Mouse (Mus musculus): ENCODE measurements at regions not wholly inside any gene's neighbourhood (a gene's known extent, or its start where the extent isn't known, plus 50 kb on each side); places are given as distances from the start of the nearest gene placed in this dataset.

DNA sequence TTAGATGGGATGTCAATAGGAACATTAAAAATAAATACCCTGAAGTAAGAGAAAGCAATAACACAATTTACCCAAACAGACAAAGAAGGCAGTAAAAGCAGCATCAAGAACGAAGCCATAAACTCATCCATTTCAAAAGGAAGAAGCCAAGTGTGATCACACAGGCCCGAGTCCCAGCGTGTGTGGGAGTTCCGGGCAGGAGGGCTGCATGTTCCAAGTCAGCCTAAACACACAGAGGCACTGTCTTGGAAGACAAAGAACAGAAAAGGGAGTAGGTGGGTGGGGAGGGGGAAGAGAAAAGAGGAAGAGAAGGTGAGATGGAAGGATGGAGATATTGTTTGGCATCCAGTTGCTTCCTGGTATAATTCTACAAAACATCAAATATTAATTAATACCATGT is 248.0 kb upstream of the Nr4a3 start:
- Histone ChIP-seq H3K4me2 (replicated peaks; ENCODE audit: low read depth, low read length) (no peak overlapping the region), H3K4me3 (ENCODE audit: low read length) (no peak overlapping the region), H3K9ac (replicated peaks; ENCODE audit: low read length) (no peak overlapping the region), H3K36me3 (ENCODE audit: insufficient read depth, low read length) (no peaks in the 10 kb centered on the region), H3K9me3 (ENCODE audit: low read length) (no peaks in the 10 kb centered on the region), H3K27ac (ENCODE audit: low read length) (no peak overlapping the region), H3K4me1 (ENCODE audit: insufficient read depth, low read length) (no peaks in the 10 kb centered on the region), H3K27me3 (ENCODE audit: insufficient read depth, low read length) (no peaks in the 10 kb centered on the region)
- no peak for ATAC-seq (ENCODE audit: low FRiP score, low TSS enrichment)
- 26% methylated on average over 4 of the region's 4 CpGs for WGBS

DNA sequence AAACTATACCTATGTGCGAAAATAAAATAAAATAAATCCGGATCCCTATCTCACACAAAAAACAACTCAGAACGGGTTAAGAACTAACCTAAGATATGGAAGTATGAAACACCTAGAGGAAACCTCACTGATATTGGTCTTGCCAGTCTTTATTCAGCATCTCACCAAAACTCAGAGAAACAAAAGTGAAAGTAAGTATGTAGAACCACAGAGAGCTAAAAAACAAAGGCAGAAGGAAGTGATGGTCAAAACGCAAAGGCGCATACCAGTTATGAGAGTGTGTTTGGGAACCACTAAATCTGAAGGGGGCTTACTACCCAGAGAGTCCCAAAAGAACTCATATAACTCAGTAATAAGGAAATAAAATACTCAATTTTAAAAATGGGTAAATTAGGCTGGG is 245.8 kb upstream of the Nr4a3 start:
- Histone ChIP-seq H3K4me1 (ENCODE audit: insufficient read depth, low read length) (no peaks in the 10 kb centered on the region), H3K36me3 (ENCODE audit: insufficient read depth, low read length) (no peaks in the 10 kb centered on the region), H3K9me3 (ENCODE audit: low read length) (no peaks in the 10 kb centered on the region), H3K27ac (ENCODE audit: low read length) (no peak overlapping the region), H3K27me3 (ENCODE audit: insufficient read depth, low read length) (no peaks in the 10 kb centered on the region), H3K4me3 (ENCODE audit: low read length) (no peak overlapping the region), H3K9ac (replicated peaks; ENCODE audit: low read length) (no peak overlapping the region), H3K4me2 (replicated peaks; ENCODE audit: low read depth, low read length) (no peak overlapping the region)
- 94% methylated on average over 5 of the region's 5 CpGs for WGBS
- ATAC-seq (ENCODE audit: low FRiP score, low TSS enrichment) = no peak

DNA sequence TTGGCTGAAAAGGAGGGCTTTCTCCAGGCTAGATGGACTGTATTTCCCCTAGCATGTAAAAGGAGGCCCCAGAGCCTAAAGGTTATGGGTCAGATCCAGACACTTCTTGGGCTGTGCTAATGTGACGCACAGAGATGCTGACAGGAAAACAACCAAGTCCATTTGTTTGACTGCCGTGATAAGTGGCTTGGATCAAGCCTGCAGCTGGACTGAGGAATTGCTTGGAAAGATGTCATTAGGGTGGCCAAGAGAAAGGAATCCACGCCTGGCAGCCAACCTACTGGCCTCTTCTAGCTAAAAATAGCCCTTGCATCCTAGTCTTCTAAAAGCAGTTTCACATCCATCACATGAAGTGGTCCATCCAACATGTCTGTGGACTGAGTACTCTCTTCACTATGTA is 241.8 kb upstream of the Nr4a3 start:
- no peaks in the 10 kb centered on the region for H3K4me1 ChIP-seq (ENCODE audit: insufficient read depth, low read length)
- H3K9ac ChIP-seq (replicated peaks; ENCODE audit: low read length) = no peak overlapping the region
- H3K27ac ChIP-seq (ENCODE audit: low read length) = no peak overlapping the region
- H3K27me3 ChIP-seq (ENCODE audit: insufficient read depth, low read length) = no peaks in the 10 kb centered on the region
- no peaks in the 10 kb centered on the region for H3K9me3 ChIP-seq (ENCODE audit: low read length)
- no peak overlapping the region for H3K4me2 ChIP-seq (replicated peaks; ENCODE audit: low read depth, low read length)
- no peak overlapping the region for H3K4me3 ChIP-seq (ENCODE audit: low read length)
- 55% methylated on average over 3 of the region's 3 CpGs for WGBS
- H3K36me3 ChIP-seq (ENCODE audit: insufficient read depth, low read length) = no peaks in the 10 kb centered on the region
- no peak for ATAC-seq (ENCODE audit: low FRiP score, low TSS enrichment)

DNA sequence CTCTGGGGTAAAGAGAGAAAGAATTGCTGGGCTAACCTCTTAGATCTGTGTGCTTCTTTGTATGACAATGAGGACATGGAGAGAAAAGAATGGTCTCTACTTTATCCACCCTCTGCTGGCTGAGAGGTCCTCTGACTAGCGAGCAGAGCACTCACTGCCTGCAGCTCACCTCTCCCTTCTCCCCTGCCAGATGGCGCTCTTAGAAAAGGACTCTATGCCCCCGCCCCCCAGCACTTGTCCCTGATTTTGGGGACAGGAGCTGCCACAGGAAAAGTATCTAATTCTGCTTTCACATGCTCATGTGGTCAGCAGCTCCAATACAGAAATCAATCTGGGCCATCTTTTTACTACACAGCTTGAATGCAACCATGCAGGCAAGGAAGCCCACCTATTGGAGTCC is 237.1 kb upstream of the Nr4a3 start:
- H3K9ac ChIP-seq (replicated peaks; ENCODE audit: low read length) = no peak overlapping the region
- H3K27me3 ChIP-seq (ENCODE audit: insufficient read depth, low read length) = no peaks in the 10 kb centered on the region
- H3K9me3 ChIP-seq (ENCODE audit: low read length) = no peaks in the 10 kb centered on the region
- no peak overlapping the region for H3K4me2 ChIP-seq (replicated peaks; ENCODE audit: low read depth, low read length)
- H3K36me3 ChIP-seq (ENCODE audit: insufficient read depth, low read length) = no peaks in the 10 kb centered on the region
- no peak overlapping the region for H3K4me3 ChIP-seq (ENCODE audit: low read length)
- no peak for ATAC-seq (ENCODE audit: low FRiP score, low TSS enrichment)
- H3K4me1 ChIP-seq (ENCODE audit: insufficient read depth, low read length) = no peaks in the 10 kb centered on the region
- H3K27ac ChIP-seq (ENCODE audit: low read length) = no peak overlapping the region
- 19% methylated on average over 3 of the region's 3 CpGs for WGBS

DNA sequence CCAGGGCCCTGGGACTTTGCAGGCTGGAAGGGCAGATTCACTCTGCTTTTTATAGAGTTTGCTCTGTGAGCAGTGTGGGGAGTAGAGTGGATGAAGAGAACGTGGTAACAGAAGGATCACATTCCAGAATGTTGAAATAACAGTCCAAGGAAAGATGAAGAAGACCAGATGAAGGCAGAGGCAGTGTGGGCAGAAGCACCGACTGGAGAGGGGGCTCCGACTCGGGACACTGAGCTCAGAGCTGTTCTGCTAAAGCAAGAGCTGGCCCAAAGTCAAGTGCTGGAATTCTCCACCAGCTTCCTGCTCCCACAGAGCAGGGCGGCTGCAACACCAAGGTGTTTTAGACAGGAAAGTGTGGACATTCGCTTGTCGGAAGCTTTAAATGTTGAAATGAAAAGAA is 230.9 kb upstream of the Nr4a3 start:
- H3K4me2 ChIP-seq (replicated peaks; ENCODE audit: low read depth, low read length) = no peak overlapping the region

DNA sequence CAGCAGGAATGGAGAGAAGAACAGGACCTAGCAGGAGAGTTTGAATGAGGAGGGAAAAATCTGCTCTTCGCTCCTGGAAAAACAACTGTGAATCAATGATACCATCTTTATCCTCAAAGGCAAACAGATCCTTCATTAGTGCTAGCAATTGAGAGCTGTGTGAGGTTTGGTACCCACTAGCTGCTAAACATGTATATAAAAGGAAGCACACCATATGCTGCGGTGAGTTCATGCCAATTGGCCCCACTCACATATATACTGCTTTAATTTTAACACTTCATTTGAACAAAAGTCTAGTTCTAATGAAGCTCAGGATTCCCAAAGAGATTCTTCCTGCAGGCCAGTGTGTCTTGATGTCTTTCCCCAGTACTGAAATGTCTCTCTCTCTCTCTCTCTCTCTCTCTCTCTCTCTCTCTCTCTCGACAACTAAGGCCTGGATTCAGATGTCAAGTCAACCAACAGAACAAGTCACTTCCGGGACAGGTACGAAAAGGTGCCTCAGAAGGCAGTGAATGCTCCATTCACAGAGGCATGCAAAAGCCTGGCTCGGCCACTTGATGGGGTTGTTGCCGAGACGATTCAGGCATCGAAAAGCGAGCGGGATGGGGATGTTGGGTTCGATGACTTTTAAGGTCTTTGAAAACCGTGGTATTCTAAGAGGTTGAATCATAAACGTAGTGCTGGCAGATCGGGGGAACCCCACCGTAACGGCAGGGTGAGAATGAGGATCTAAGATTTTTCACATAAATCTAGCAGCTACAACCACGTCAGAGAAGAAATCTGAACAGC is 226.4 kb upstream of the Nr4a3 start:
- Histone ChIP-seq H3K9ac (replicated peaks; ENCODE audit: low read length) (no peak overlapping the region), H3K4me2 (replicated peaks; ENCODE audit: low read depth, low read length) (no peak overlapping the region), H3K27ac (ENCODE audit: low read length) (no peak overlapping the region), H3K4me3 (ENCODE audit: low read length) (no peak overlapping the region), H3K27me3 (ENCODE audit: insufficient read depth, low read length) (no peaks in the 10 kb centered on the region), H3K9me3 (ENCODE audit: low read length) (no peaks in the 10 kb centered on the region), H3K36me3 (ENCODE audit: insufficient read depth, low read length) (no peaks in the 10 kb centered on the region), H3K4me1 (ENCODE audit: insufficient read depth, low read length) (no peaks in the 10 kb centered on the region)
- 87% methylated on average over 18 of the region's 18 CpGs for WGBS
- ATAC-seq (ENCODE audit: low FRiP score, low TSS enrichment) = no peak

More for the DNA sequence above, 230.9 kb upstream of the Nr4a3 start:
- no peak overlapping the region for H3K9ac ChIP-seq (replicated peaks; ENCODE audit: low read length)
- H3K27me3 ChIP-seq (ENCODE audit: insufficient read depth, low read length) = no peaks in the 10 kb centered on the region
- 55% methylated on average over 7 of the region's 7 CpGs for WGBS
- H3K9me3 ChIP-seq (ENCODE audit: low read length) = no peaks in the 10 kb centered on the region
- no peaks in the 10 kb centered on the region for H3K4me1 ChIP-seq (ENCODE audit: insufficient read depth, low read length)
- H3K36me3 ChIP-seq (ENCODE audit: insufficient read depth, low read length) = no peaks in the 10 kb centered on the region
- H3K4me3 ChIP-seq (ENCODE audit: low read length) = no peak overlapping the region
- no peak overlapping the region for H3K27ac ChIP-seq (ENCODE audit: low read length)
- ATAC-seq (ENCODE audit: low FRiP score, low TSS enrichment) = no peak

DNA sequence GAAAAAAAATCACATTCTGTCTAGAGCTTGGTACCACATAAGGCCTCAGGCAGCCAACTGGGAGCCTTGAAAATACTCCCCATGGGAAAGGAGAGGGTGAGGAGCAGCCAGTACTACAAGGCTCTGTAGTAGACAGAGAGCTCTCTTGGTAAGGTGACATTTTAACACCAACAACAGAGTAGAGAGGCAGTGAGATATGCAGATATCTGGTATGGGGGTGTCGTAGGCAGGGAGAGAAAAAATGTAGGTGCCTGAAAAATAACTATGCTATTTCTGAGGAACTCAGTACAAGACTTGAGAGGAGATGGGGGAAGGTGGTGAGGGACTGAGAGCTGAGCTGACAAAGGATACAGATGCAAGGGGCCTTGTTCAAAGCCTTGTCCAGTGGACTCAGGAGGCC is 224.4 kb upstream of the Nr4a3 start:
- ATAC-seq (ENCODE audit: low FRiP score, low TSS enrichment) = no peak
- no peak overlapping the region for H3K27ac ChIP-seq (ENCODE audit: low read length)
- no peak overlapping the region for H3K4me2 ChIP-seq (replicated peaks; ENCODE audit: low read depth, low read length)
- no peaks in the 10 kb centered on the region for H3K4me1 ChIP-seq (ENCODE audit: insufficient read depth, low read length)
- no peaks in the 10 kb centered on the region for H3K9me3 ChIP-seq (ENCODE audit: low read length)
- WGBS = 89% methylated on average over 1 of the region's 1 CpGs
- no peaks in the 10 kb centered on the region for H3K36me3 ChIP-seq (ENCODE audit: insufficient read depth, low read length)
- no peak overlapping the region for H3K9ac ChIP-seq (replicated peaks; ENCODE audit: low read length)
- H3K27me3 ChIP-seq (ENCODE audit: insufficient read depth, low read length) = no peaks in the 10 kb centered on the region
- no peak overlapping the region for H3K4me3 ChIP-seq (ENCODE audit: low read length)

DNA sequence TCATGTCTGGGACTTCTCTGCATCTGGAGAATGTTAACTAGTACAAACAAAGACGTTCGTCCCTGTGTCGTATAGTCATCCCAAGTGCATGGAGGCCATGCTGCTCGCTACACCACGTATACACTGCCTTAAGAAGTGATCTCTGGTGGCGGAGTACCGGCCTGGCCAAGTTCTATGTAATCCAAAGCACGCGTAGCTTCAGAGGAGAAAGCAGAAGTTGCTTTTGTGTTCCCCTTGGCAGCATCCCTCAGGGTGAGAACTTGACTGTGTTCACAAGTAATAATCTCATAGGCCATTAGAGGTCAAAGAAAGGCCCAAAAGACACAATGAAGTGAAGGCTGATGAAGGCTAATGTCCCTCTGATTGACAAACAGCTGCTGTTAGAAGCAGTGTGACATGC is 221.7 kb upstream of the Nr4a3 start:
- Histone ChIP-seq H3K27ac (ENCODE audit: low read length) (no peak overlapping the region), H3K27me3 (ENCODE audit: insufficient read depth, low read length) (no peaks in the 10 kb centered on the region), H3K4me1 (ENCODE audit: insufficient read depth, low read length) (no peaks in the 10 kb centered on the region), H3K4me2 (replicated peaks; ENCODE audit: low read depth, low read length) (no peak overlapping the region), H3K36me3 (ENCODE audit: insufficient read depth, low read length) (no peaks in the 10 kb centered on the region), H3K4me3 (ENCODE audit: low read length) (no peak overlapping the region), H3K9me3 (ENCODE audit: low read length) (no peaks in the 10 kb centered on the region), H3K9ac (replicated peaks; ENCODE audit: low read length) (no peak overlapping the region)
- WGBS = 85% methylated on average over 9 of the region's 9 CpGs
- ATAC-seq (ENCODE audit: low FRiP score, low TSS enrichment) = no peak

DNA sequence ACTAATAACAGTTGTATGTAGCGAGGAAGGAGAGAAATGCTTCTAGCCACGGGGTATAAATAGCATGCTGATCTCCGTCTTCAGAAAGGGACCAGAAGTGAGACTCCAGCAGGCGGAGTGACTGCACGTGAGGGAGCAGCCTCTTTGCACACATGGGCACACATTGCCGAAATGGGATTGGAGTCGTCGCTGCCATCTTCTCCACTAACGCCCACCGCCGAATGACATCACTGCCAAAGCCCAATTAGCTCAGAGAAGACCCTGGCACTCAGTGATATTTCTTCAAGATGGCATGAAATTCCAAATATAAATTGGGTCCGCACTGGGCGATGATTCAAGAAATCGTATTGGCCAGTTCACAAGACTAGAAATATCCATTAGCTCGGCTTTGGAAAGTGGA is 220.9 kb upstream of the Nr4a3 start:
- ATAC-seq (ENCODE audit: low FRiP score, low TSS enrichment) = no peak

DNA sequence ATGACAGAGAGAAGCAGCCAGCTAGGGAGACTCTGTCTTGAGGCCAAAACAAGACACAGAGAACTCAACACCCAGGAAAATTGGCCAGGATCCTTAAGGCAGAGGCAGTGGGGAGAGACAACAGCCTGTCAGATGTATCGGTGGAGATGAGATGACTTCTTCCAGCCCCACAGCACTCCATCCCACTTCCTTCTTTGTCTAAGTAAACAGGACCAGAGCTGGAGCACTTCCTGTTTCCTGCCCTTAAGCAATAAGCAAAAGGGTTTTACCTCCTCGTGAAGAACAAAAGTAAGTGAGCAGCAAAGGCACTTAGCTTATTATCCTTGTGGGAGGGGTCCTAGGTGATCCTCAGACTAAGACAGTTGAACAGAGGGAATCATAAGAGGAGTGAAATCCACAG is 212.0 kb upstream of the Nr4a3 start:
- H3K9ac ChIP-seq (replicated peaks; ENCODE audit: low read length) = no peak overlapping the region
- WGBS = 50% methylated on average over 2 of the region's 2 CpGs
- no peaks in the 10 kb centered on the region for H3K4me1 ChIP-seq (ENCODE audit: insufficient read depth, low read length)
- H3K27ac ChIP-seq (ENCODE audit: low read length) = no peak overlapping the region
- no peak overlapping the region for H3K4me2 ChIP-seq (replicated peaks; ENCODE audit: low read depth, low read length)
- H3K27me3 ChIP-seq (ENCODE audit: insufficient read depth, low read length) = no peaks in the 10 kb centered on the region
- H3K4me3 ChIP-seq (ENCODE audit: low read length) = no peak overlapping the region
- no peaks in the 10 kb centered on the region for H3K9me3 ChIP-seq (ENCODE audit: low read length)
- ATAC-seq (ENCODE audit: low FRiP score, low TSS enrichment) = no peak
- H3K36me3 ChIP-seq (ENCODE audit: insufficient read depth, low read length) = no peaks in the 10 kb centered on the region

More for the DNA sequence above, 220.9 kb upstream of the Nr4a3 start:
- Histone ChIP-seq H3K27ac (ENCODE audit: low read length) (no peak overlapping the region), H3K36me3 (ENCODE audit: insufficient read depth, low read length) (no peaks in the 10 kb centered on the region), H3K27me3 (ENCODE audit: insufficient read depth, low read length) (no peaks in the 10 kb centered on the region), H3K4me2 (replicated peaks; ENCODE audit: low read depth, low read length) (no peak overlapping the region), H3K9ac (replicated peaks; ENCODE audit: low read length) (no peak overlapping the region), H3K9me3 (ENCODE audit: low read length) (no peaks in the 10 kb centered on the region), H3K4me3 (ENCODE audit: low read length) (no peak overlapping the region), H3K4me1 (ENCODE audit: insufficient read depth, low read length) (no peaks in the 10 kb centered on the region)
- 90% methylated on average over 15 of the region's 15 CpGs for WGBS
